Mouse (Mus musculus): ENCODE measurements at regions not wholly inside any gene's neighbourhood (a gene's known extent, or its start where the extent isn't known, plus 50 kb on each side); places are given as distances from the start of the nearest gene placed in this dataset.

GRCm38 (mm10) chr4:131149466-131149865, 205.3 kb downstream of the Matn1 start:
- ATAC-seq (no peak), DNase-seq (ENCODE audit: low spot score) (no peak)
- no peak overlapping the region for H3K4me2 ChIP-seq (replicated peaks; ENCODE audit: low read depth, low read length)
- no peaks in the 10 kb centered on the region for H3K9me3 ChIP-seq (ENCODE audit: low read length)
- 70% methylated on average over 5 of the region's 5 CpGs for WGBS
- TF ChIP-seq EP300 (IDR thresholded peaks at IDR 0.05) (no peak), CTCF (IDR thresholded peaks at IDR 0.05) (no peak)
- no peaks in the 10 kb centered on the region for H3K4me1 ChIP-seq (ENCODE audit: insufficient read depth, low read depth, low read length)
- no peaks in the 10 kb centered on the region for H3K36me3 ChIP-seq (ENCODE audit: insufficient read depth, low read length)
- no peak overlapping the region for H3K9ac ChIP-seq (replicated peaks; ENCODE audit: low read depth)
- no peak overlapping the region for H3K4me3 ChIP-seq (ENCODE audit: low read depth, low read length)
- H3K27ac ChIP-seq (ENCODE audit: low read length): no peak overlapping the region
- no peaks in the 10 kb centered on the region for H3K27me3 ChIP-seq (replicated peaks; ENCODE audit: insufficient read depth, low read length)

- no peak for TF ChIP-seq EP300 (IDR thresholded peaks at IDR 0.05)
- Histone ChIP-seq H3K4me3 (ENCODE audit: low read depth, low read length) (no peak overlapping the region), H3K9ac (replicated peaks; ENCODE audit: low read depth) (no peak overlapping the region), H3K9me3 (ENCODE audit: low read length) (no peaks in the 10 kb centered on the region), H3K27me3 (replicated peaks; ENCODE audit: insufficient read depth, low read length) (no peaks in the 10 kb centered on the region), H3K4me1 (ENCODE audit: insufficient read depth, low read depth, low read length) (no peaks in the 10 kb centered on the region), H3K27ac (ENCODE audit: low read length) (no peak overlapping the region), H3K36me3 (ENCODE audit: insufficient read depth, low read length) (no peaks in the 10 kb centered on the region), H3K4me2 (replicated peaks; ENCODE audit: low read depth, low read length) (no peak overlapping the region)
- no peak for DNase-seq (ENCODE audit: low spot score)
- ATAC-seq: no peak
- 34% methylated on average over 5 of the region's 5 CpGs for WGBS
These were observed 215.5 kb downstream of the Matn1 start for GRCm38 (mm10) chr4:131159712-131160111.

GRCm38 (mm10) chr4:131160135-131160534, 215.9 kb downstream of the Matn1 start:
- TF ChIP-seq CTCF (IDR thresholded peaks at IDR 0.05) (no peak), EP300 (IDR thresholded peaks at IDR 0.05) (no peak)
- 6% methylated on average over 3 of the region's 5 CpGs for WGBS
- Histone ChIP-seq H3K27me3 (replicated peaks; ENCODE audit: insufficient read depth, low read length) (no peaks in the 10 kb centered on the region), H3K4me1 (ENCODE audit: insufficient read depth, low read depth, low read length) (no peaks in the 10 kb centered on the region), H3K4me3 (ENCODE audit: low read depth, low read length) (no peak overlapping the region), H3K36me3 (ENCODE audit: insufficient read depth, low read length) (no peaks in the 10 kb centered on the region), H3K9ac (replicated peaks; ENCODE audit: low read depth) (no peak overlapping the region), H3K4me2 (replicated peaks; ENCODE audit: low read depth, low read length) (no peak overlapping the region), H3K27ac (ENCODE audit: low read length) (no peak overlapping the region), H3K9me3 (ENCODE audit: low read length) (no peaks in the 10 kb centered on the region)
- ATAC-seq (no peak), DNase-seq (ENCODE audit: low spot score) (no peak)

DNA sequence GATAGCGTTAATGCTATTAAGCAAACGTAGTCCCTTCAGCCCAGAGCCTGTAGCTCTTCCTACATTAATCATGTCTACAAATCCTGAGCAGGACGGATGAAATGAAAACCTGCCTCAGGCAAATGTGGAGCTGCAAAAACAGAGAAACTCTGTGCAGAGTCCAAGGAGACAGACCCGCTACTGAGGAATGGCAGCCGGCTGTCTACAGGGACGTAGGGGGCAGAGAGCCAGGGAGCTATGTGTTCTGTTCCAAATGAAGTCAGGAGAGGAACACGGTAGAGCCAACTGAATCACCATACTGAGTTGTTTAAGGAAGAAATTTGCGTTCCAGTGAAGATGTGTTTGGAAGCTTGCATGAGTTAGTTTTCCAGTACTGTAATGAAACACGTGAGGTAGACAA, 217.3 kb downstream of the Matn1 start:
- Histone ChIP-seq H3K9me3 (ENCODE audit: low read length) (no peaks in the 10 kb centered on the region), H3K27ac (ENCODE audit: low read length) (no peak overlapping the region), H3K4me3 (ENCODE audit: low read depth, low read length) (no peak overlapping the region), H3K9ac (replicated peaks; ENCODE audit: low read depth) (no peak overlapping the region), H3K4me1 (ENCODE audit: insufficient read depth, low read depth, low read length) (no peaks in the 10 kb centered on the region), H3K4me2 (replicated peaks; ENCODE audit: low read depth, low read length) (no peak overlapping the region), H3K27me3 (replicated peaks; ENCODE audit: insufficient read depth, low read length) (no peaks in the 10 kb centered on the region), H3K36me3 (ENCODE audit: insufficient read depth, low read length) (no peaks in the 10 kb centered on the region)
- no peak for DNase-seq (ENCODE audit: low spot score)
- ATAC-seq: no peak
- no peak for TF ChIP-seq CTCF (IDR thresholded peaks at IDR 0.05)
- no peak for TF ChIP-seq EP300 (IDR thresholded peaks at IDR 0.05)
- 55% methylated on average over 9 of the region's 9 CpGs for WGBS

DNA sequence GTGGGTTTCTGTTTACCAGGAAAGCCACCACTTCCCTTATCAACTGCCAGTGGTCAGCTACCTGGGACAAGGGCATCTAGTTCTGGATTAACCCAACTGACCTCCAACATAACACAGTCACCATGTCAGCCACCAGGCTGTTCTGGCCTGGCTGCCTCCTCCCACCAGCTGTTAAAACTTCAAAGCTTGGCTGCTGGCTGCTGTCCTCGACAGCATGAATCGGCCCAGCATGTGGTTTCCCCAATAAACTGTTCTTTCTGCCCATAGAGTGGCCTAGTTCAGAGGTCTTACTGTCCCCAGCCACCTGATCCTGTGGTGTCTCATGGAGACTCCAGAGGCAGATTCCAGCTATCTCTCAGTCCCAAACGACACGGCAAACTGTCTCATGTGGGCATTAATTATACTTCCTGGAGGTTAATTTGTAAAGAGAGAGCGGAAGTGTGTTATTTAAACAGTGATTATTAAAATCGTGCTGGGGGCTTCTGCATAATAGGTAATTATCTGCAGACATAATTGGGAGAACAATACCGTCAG, 219.7 kb downstream of the Matn1 start:
- Histone ChIP-seq H3K4me1 (ENCODE audit: insufficient read depth, low read depth, low read length) (no peaks in the 10 kb centered on the region), H3K36me3 (ENCODE audit: insufficient read depth, low read length) (no peaks in the 10 kb centered on the region), H3K27me3 (replicated peaks; ENCODE audit: insufficient read depth, low read length) (no peaks in the 10 kb centered on the region), H3K27ac (ENCODE audit: low read length) (no peak overlapping the region), H3K9ac (replicated peaks; ENCODE audit: low read depth) (no peak overlapping the region), H3K4me2 (replicated peaks; ENCODE audit: low read depth, low read length) (no peak overlapping the region), H3K9me3 (ENCODE audit: low read length) (no peaks in the 10 kb centered on the region), H3K4me3 (ENCODE audit: low read depth, low read length) (no peak overlapping the region)
- ATAC-seq (no peak), DNase-seq (ENCODE audit: low spot score) (no peak)
- WGBS: 45% methylated on average over 7 of the region's 7 CpGs
- no peak for TF ChIP-seq CTCF (IDR thresholded peaks at IDR 0.05)
- TF ChIP-seq EP300 (IDR thresholded peaks at IDR 0.05): no peak

GRCm38 (mm10) chr4:131166574-131167270, 222.5 kb downstream of the Matn1 start:
- H3K9me3 ChIP-seq (ENCODE audit: low read length): no peaks in the 10 kb centered on the region
- no peaks in the 10 kb centered on the region for H3K27me3 ChIP-seq (replicated peaks; ENCODE audit: insufficient read depth, low read length)
- no peak overlapping the region for H3K27ac ChIP-seq (ENCODE audit: low read length)
- 68% methylated on average over 9 of the region's 9 CpGs for WGBS
- no peaks in the 10 kb centered on the region for H3K4me1 ChIP-seq (ENCODE audit: insufficient read depth, low read depth, low read length)
- no peak overlapping the region for H3K9ac ChIP-seq (replicated peaks; ENCODE audit: low read depth)
- TF ChIP-seq EP300 (IDR thresholded peaks at IDR 0.05): no peak
- TF ChIP-seq CTCF (IDR thresholded peaks at IDR 0.05): no peak
- DNase-seq (ENCODE audit: low spot score) (no peak), ATAC-seq (no peak)
- H3K36me3 ChIP-seq (ENCODE audit: insufficient read depth, low read length): no peaks in the 10 kb centered on the region
- no peak overlapping the region for H3K4me2 ChIP-seq (replicated peaks; ENCODE audit: low read depth, low read length)
- H3K4me3 ChIP-seq (ENCODE audit: low read depth, low read length): no peak overlapping the region
